8 mouse cellular contexts compared by ENCODE assay signal in genomic region chr14:121361319-121362114, GRCm38 (mm10). TPM values are rescaled to one million over a fixed set of nuclear protein-coding genes. Genes with fewer than 3 reads are reported as not detected.
DNase-seq lines count a peak whose midpoint lies in the region; ATAC-seq and TF ChIP-seq lines count a peak whose summit lies in the region.

No protein-coding gene starts in this region.

- H3K36me3 ChIP-seq in midbrain, postnatal 0 days (ENCODE audit: insufficient read depth, low read length) = no peaks in the 10 kb centered on the region
- peaks cover 45% of the 10 kb centered on the region for H3K36me3 ChIP-seq in midbrain, embryonic 10.5 days
- H3K36me3 ChIP-seq in embryonic facial prominence, embryonic 15.5 days = no peaks in the 10 kb centered on the region
- no peaks in the 10 kb centered on the region for H3K36me3 ChIP-seq in heart, postnatal 0 days (replicated peaks; ENCODE audit: control insufficient read depth, insufficient read depth, low read length)
- peaks cover 19% of the 10 kb centered on the region for H3K36me3 ChIP-seq in liver, postnatal 0 days (replicated peaks; ENCODE audit: insufficient read depth, low read length)

- H3K27me3 ChIP-seq in midbrain, postnatal 0 days (ENCODE audit: insufficient read depth, low read length) = no peaks in the 10 kb centered on the region
- H3K27me3 ChIP-seq in midbrain, embryonic 10.5 days (ENCODE audit: low read depth, poor library complexity, severe bottlenecking) = no peaks in the 10 kb centered on the region
- H3K27me3 ChIP-seq in embryonic facial prominence, embryonic 15.5 days = no peaks in the 10 kb centered on the region
- no peaks in the 10 kb centered on the region for H3K27me3 ChIP-seq in heart, postnatal 0 days (ENCODE audit: control insufficient read depth, insufficient read depth, low read length)
- no peaks in the 10 kb centered on the region for H3K27me3 ChIP-seq in liver, postnatal 0 days (ENCODE audit: insufficient read depth, low read length)

- TF ChIP-seq EP300 in heart, postnatal 0 days (IDR thresholded peaks at IDR 0.05; ENCODE audit: low read depth) = peak; percentile 82
- TF ChIP-seq EP300 in liver, postnatal 0 days (IDR thresholded peaks at IDR 0.05; ENCODE audit: low read depth) = no peak

- no peak overlapping the region for H3K9ac ChIP-seq in midbrain, postnatal 0 days (replicated peaks; ENCODE audit: low read length, poor library complexity, severe bottlenecking)
- no peak overlapping the region for H3K9ac ChIP-seq in embryonic facial prominence, embryonic 15.5 days
- H3K9ac ChIP-seq in heart, postnatal 0 days (replicated peaks; ENCODE audit: low read depth, low read length) = no peak overlapping the region
- 0 out of 2 replicates have a peak overlapping the region, but pooled peaks have one; percentile 16 for H3K9ac ChIP-seq in liver, postnatal 0 days (replicated peaks)

- no peak overlapping the region for H3K27ac ChIP-seq in midbrain, postnatal 0 days (ENCODE audit: low read depth, low read length)
- H3K27ac ChIP-seq in midbrain, embryonic 10.5 days (replicated peaks) = no peak overlapping the region
- H3K27ac ChIP-seq in embryonic facial prominence, embryonic 15.5 days (replicated peaks) = peak overlapping the region; percentile 44; the same call in 1 of the 2 replicates
- H3K27ac ChIP-seq in heart, postnatal 0 days (ENCODE audit: low read depth) = peak overlapping the region; percentile 76
- no peak overlapping the region for H3K27ac ChIP-seq in liver, postnatal 0 days (ENCODE audit: low read depth)

- no peak overlapping the region for H3K4me3 ChIP-seq in midbrain, postnatal 0 days (ENCODE audit: low read depth, low read length)
- H3K4me3 ChIP-seq in midbrain, embryonic 10.5 days = no peak overlapping the region
- no peak overlapping the region for H3K4me3 ChIP-seq in embryonic facial prominence, embryonic 15.5 days (replicated peaks)
- no peak overlapping the region for H3K4me3 ChIP-seq in heart, postnatal 0 days (ENCODE audit: low read depth, low read length)
- no peak overlapping the region for H3K4me3 ChIP-seq in liver, postnatal 0 days (ENCODE audit: low read depth, low read length)

- TF ChIP-seq CTCF in midbrain, postnatal 0 days (IDR thresholded peaks at IDR 0.05) = peak; percentile 22; the same call in 1 of the 2 replicates
- peak; percentile 9; the same call in 1 of the 2 replicates for TF ChIP-seq CTCF in heart, postnatal 0 days (IDR thresholded peaks at IDR 0.05; ENCODE audit: low read depth)
- peak; percentile 51 for TF ChIP-seq CTCF in liver, postnatal 0 days (IDR thresholded peaks at IDR 0.05; ENCODE audit: low read depth)

- H3K9me3 ChIP-seq in midbrain, postnatal 0 days (ENCODE audit: low read length) = no peaks in the 10 kb centered on the region
- peaks cover 5% of the 10 kb centered on the region; the same call in 1 of the 2 replicates for H3K9me3 ChIP-seq in midbrain, embryonic 10.5 days (replicated peaks)
- no peaks in the 10 kb centered on the region for H3K9me3 ChIP-seq in embryonic facial prominence, embryonic 15.5 days (replicated peaks)
- H3K9me3 ChIP-seq in heart, postnatal 0 days (replicated peaks; ENCODE audit: control insufficient read depth, low read length) = no peaks in the 10 kb centered on the region
- no peaks in the 10 kb centered on the region for H3K9me3 ChIP-seq in liver, postnatal 0 days (ENCODE audit: low read length)

- WGBS in midbrain, postnatal 0 days = 87% methylated on average over 17 of the region's 17 CpGs
- 92% methylated on average over 17 of the region's 17 CpGs for WGBS in midbrain, embryonic 10.5 days
- 84% methylated on average over 17 of the region's 17 CpGs for WGBS in embryonic facial prominence, embryonic 15.5 days
- 43% methylated on average over 17 of the region's 17 CpGs for WGBS in heart, postnatal 0 days
- 69% methylated on average over 17 of the region's 17 CpGs for WGBS in liver, postnatal 0 days (ENCODE audit: insufficient replicate concordance)

- DNase-seq in midbrain, postnatal 0 days (ENCODE audit: low spot score) = peak; percentile 52
- no peak for DNase-seq in midbrain, embryonic 10.5 days (ENCODE audit: low spot score)
- peak; percentile 96 for DNase-seq in heart, postnatal 0 days (ENCODE audit: low spot score)
- DNase-seq in liver, postnatal 0 days = no peak
- peak; percentile 50 to 70 for DNase-seq in urinary bladder, adult 18-20 months (ENCODE audit: low spot score in 2 of 2)
- DNase-seq in layer of hippocampus, adult 9-10 months (ENCODE audit: low spot score) = no peak

- no peak for ATAC-seq in midbrain, postnatal 0 days (ENCODE audit: low FRiP score)
- peak; percentile 32; the same call in 1 of the 2 replicates for ATAC-seq in embryonic facial prominence, embryonic 15.5 days (ENCODE audit: insufficient number of reproducible peaks, low FRiP score, low TSS enrichment, low read depth)
- ATAC-seq in heart, postnatal 0 days (ENCODE audit: insufficient read depth, low read depth) = peak; percentile 92
- ATAC-seq in liver, postnatal 0 days = peak; percentile 26
- ATAC-seq in cerebellum, adult (ENCODE audit: insufficient number of reproducible peaks, low FRiP score, low TSS enrichment) = no peak

- H3K4me2 ChIP-seq in midbrain, postnatal 0 days (ENCODE audit: low read depth, low read length, poor library complexity, severe bottlenecking) = no peak overlapping the region
- H3K4me2 ChIP-seq in embryonic facial prominence, embryonic 15.5 days (replicated peaks) = no peak overlapping the region
- H3K4me2 ChIP-seq in heart, postnatal 0 days (ENCODE audit: low read depth, low read length) = no peak overlapping the region
- H3K4me2 ChIP-seq in liver, postnatal 0 days (ENCODE audit: low read depth, low read length) = peak overlapping the region; percentile 13; the same call in 1 of the 2 replicates

- H3K4me1 ChIP-seq in midbrain, postnatal 0 days (ENCODE audit: insufficient read depth, low read length) = no peaks in the 10 kb centered on the region
- H3K4me1 ChIP-seq in midbrain, embryonic 10.5 days = peaks cover 35% of the 10 kb centered on the region
- peaks cover 78% of the 10 kb centered on the region for H3K4me1 ChIP-seq in embryonic facial prominence, embryonic 15.5 days
- H3K4me1 ChIP-seq in heart, postnatal 0 days (ENCODE audit: control insufficient read depth, insufficient read depth) = peaks cover 70% of the 10 kb centered on the region
- peaks cover 95% of the 10 kb centered on the region for H3K4me1 ChIP-seq in liver, postnatal 0 days (ENCODE audit: insufficient read depth)

RNA-seq across cellular contexts. Expression of gene Stk24, which starts 18.3 kb away (rescaled TPM):
- 19.5 and 22.3 TPM in 2 replicates for total RNA-seq in midbrain, postnatal 0 days (2014; rRNA removed)
- polyA plus RNA-seq in midbrain, postnatal 0 days (2015; fragmentation: Nextera tagmentation; extraction: Ambion mirVana) = 9.8 and 12.8 TPM in 2 replicates
- 35.0 and 36.8 TPM in 2 replicates for polyA plus RNA-seq in midbrain, embryonic 10.5 days (2016; fragmentation: Nextera tagmentation; extraction: Ambion mirVana)
- polyA plus RNA-seq in embryonic facial prominence, embryonic 15.5 days (2015; fragmentation: Nextera tagmentation; extraction: Ambion mirVana) = 40.0 and 41.7 TPM in 2 replicates
- 62.9 and 68.3 TPM in 2 replicates for total RNA-seq in heart, postnatal 0 days (2014; rRNA removed; ENCODE audit: low replicate concordance)
- 22.6 and 26.7 TPM in 2 replicates for polyA plus RNA-seq in heart, postnatal 0 days (2015; fragmentation: Nextera tagmentation; extraction: Ambion mirVana)
- 19.3 and 20.4 TPM in 2 replicates for polyA plus RNA-seq in liver, postnatal 0 days (2015; fragmentation: Nextera tagmentation; extraction: Ambion mirVana)

Comparison
In these comparisons a context has a peak if more than half of its experiments do, and no peak if none do; other contexts are left out.
1. DNase-seq: peak in midbrain, postnatal 0 days (single experiment), heart, postnatal 0 days (single experiment) and urinary bladder, adult 18-20 months (2 of 2); none in midbrain, embryonic 10.5 days (single experiment), liver, postnatal 0 days (single experiment) and layer of hippocampus, adult 9-10 months (single experiment).
2. ATAC-seq: peak in embryonic facial prominence, embryonic 15.5 days (single experiment), heart, postnatal 0 days (single experiment) and liver, postnatal 0 days (single experiment); none in midbrain, postnatal 0 days (single experiment) and cerebellum, adult (single experiment).
3. H3K27ac ChIP-seq: peak in embryonic facial prominence, embryonic 15.5 days (single experiment) and heart, postnatal 0 days (single experiment); none in midbrain, postnatal 0 days (single experiment), midbrain, embryonic 10.5 days (single experiment) and liver, postnatal 0 days (single experiment).
4. Peak in every context shown above with its lines, with median percentiles within 50 percentile points of each other: CTCF ChIP-seq.